Comparison of ENCODE assay signal across 23 mouse cellular contexts in the genomic region with DNA sequence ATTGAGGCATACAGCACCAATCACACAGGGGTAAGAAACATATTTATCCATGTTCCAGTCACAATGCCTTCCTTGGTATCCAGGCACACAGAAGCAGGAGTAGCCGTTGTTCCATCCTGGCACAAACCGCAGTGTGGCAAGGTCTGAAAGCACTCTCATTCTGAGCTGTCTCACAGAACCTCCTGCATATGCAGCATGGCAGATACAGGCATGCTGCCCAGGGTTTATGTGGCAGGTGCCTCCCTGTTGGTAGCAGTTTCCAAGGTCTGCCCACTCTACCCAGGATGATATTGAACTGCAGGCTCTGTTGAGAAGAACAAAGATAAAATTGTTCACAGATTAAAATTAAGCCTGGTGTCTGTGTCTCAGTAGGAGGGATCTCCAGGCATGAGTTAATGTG. TPM values are rescaled to one million over a fixed set of nuclear protein-coding genes. Genes with fewer than 3 reads are reported as not detected.
DNase-seq lines count a peak whose midpoint lies in the region; ATAC-seq lines count a peak whose summit lies in the region.
"Had no signal": no experiment of that assay in that cellular context is flagged by ENCODE, and none has a peak within 500 bp of the region (broad histone marks: within the 10 kb centered on the region; RNA-seq: fewer than 3 reads in every experiment).

No protein-coding gene starts in this region.

- peaks cover 4% of the 10 kb centered on the region; the same call in 1 of the 2 replicates for H3K4me1 ChIP-seq in forebrain, embryonic 16.5 days (replicated peaks; ENCODE audit: control insufficient read depth, insufficient read depth, low read length)
- H3K4me1 ChIP-seq in forebrain, embryonic 10.5 days, result no peaks in the 10 kb centered on the region
- H3K4me1 ChIP-seq in midbrain, embryonic 14.5 days (ENCODE audit: control insufficient read depth, insufficient read depth, low read length), result no peaks in the 10 kb centered on the region
- no peaks in the 10 kb centered on the region for H3K4me1 ChIP-seq in midbrain, embryonic 13.5 days (replicated peaks)
- H3K4me1 ChIP-seq in liver, embryonic 11.5 days (replicated peaks; ENCODE audit: control insufficient read depth, insufficient read depth, low read length), result no peaks in the 10 kb centered on the region
- H3K4me1 ChIP-seq: heart, embryonic 12.5 days; limb, embryonic 12.5 days; liver, embryonic 15.5 days; stomach, embryonic 15.5 days had no signal

- H3K36me3 ChIP-seq in forebrain, embryonic 16.5 days (ENCODE audit: control insufficient read depth, insufficient read depth), result no peaks in the 10 kb centered on the region
- no peaks in the 10 kb centered on the region for H3K36me3 ChIP-seq in forebrain, embryonic 10.5 days (replicated peaks)
- no peaks in the 10 kb centered on the region for H3K36me3 ChIP-seq in midbrain, embryonic 14.5 days (ENCODE audit: control insufficient read depth, insufficient read depth, low read length)
- no peaks in the 10 kb centered on the region for H3K36me3 ChIP-seq in midbrain, embryonic 13.5 days
- H3K36me3 ChIP-seq in liver, embryonic 11.5 days (ENCODE audit: control insufficient read depth, insufficient read depth, low read length), result no peaks in the 10 kb centered on the region
- H3K36me3 ChIP-seq: heart, embryonic 12.5 days; limb, embryonic 12.5 days; liver, embryonic 15.5 days; stomach, embryonic 15.5 days had no signal

- WGBS in forebrain, embryonic 16.5 days, result 57% methylated on average over 2 of the region's 2 CpGs
- WGBS in forebrain, embryonic 10.5 days, result 86% methylated on average over 2 of the region's 2 CpGs
- WGBS in midbrain, embryonic 14.5 days, result 93% methylated on average over 2 of the region's 2 CpGs
- WGBS in midbrain, embryonic 13.5 days, result 92% methylated on average over 2 of the region's 2 CpGs
- WGBS in liver, embryonic 11.5 days, result 87% methylated on average over 2 of the region's 2 CpGs

- H3K27me3 ChIP-seq in forebrain, embryonic 16.5 days (replicated peaks; ENCODE audit: control insufficient read depth, insufficient read depth, low read length), result no peaks in the 10 kb centered on the region
- no peaks in the 10 kb centered on the region for H3K27me3 ChIP-seq in forebrain, embryonic 10.5 days (ENCODE audit: poor library complexity, severe bottlenecking)
- H3K27me3 ChIP-seq in midbrain, embryonic 14.5 days (ENCODE audit: control insufficient read depth, insufficient read depth, low read length), result no peaks in the 10 kb centered on the region
- H3K27me3 ChIP-seq in midbrain, embryonic 13.5 days, result no peaks in the 10 kb centered on the region
- H3K27me3 ChIP-seq in liver, embryonic 11.5 days (replicated peaks; ENCODE audit: control insufficient read depth, insufficient read depth, low read length), result no peaks in the 10 kb centered on the region
- H3K27me3 ChIP-seq: heart, embryonic 12.5 days; limb, embryonic 12.5 days; liver, embryonic 15.5 days; stomach, embryonic 15.5 days had no signal

- H3K9me3 ChIP-seq in forebrain, embryonic 16.5 days (ENCODE audit: control insufficient read depth, low read length), result no peaks in the 10 kb centered on the region
- no peaks in the 10 kb centered on the region for H3K9me3 ChIP-seq in forebrain, embryonic 10.5 days
- no peaks in the 10 kb centered on the region for H3K9me3 ChIP-seq in midbrain, embryonic 14.5 days (ENCODE audit: control insufficient read depth, low read length)
- H3K9me3 ChIP-seq in midbrain, embryonic 13.5 days, result no peaks in the 10 kb centered on the region
- no peaks in the 10 kb centered on the region for H3K9me3 ChIP-seq in liver, embryonic 11.5 days (ENCODE audit: control insufficient read depth, low read length)
- H3K9me3 ChIP-seq: limb, embryonic 12.5 days; liver, embryonic 15.5 days; stomach, embryonic 15.5 days had no signal

- peak; percentile 66 for ATAC-seq in forebrain, embryonic 16.5 days
- ATAC-seq in midbrain, embryonic 14.5 days (ENCODE audit: low FRiP score, low TSS enrichment), result no peak
- ATAC-seq in midbrain, embryonic 13.5 days, result no peak
- ATAC-seq in liver, embryonic 11.5 days (replicated peaks; ENCODE audit: low FRiP score), result no peak
- ATAC-seq: intestine, postnatal 0 days had no signal

- no peak for DNase-seq in forebrain, embryonic 10.5 days (ENCODE audit: extremely low spot score, low spot score)
- peak; percentile 5 for DNase-seq in midbrain, embryonic 14.5 days
- peak; percentile 68 for DNase-seq in layer of hippocampus, adult 9-11 months
- peak; percentile 15 for DNase-seq in right cerebral cortex, postnatal 14 days
- no peak for DNase-seq in liver, embryonic 11.5 days (ENCODE audit: low spot score)
- DNase-seq in testis, postnatal 10 days (ENCODE audit: low spot score), result no peak
- DNase-seq: adrenal gland, adult 2 months; cerebellum, adult 8-10 months; gastrocnemius, postnatal 14 days; heart, postnatal 4 days; lung, postnatal 14 days; spleen, adult 18-20 months; thymus, postnatal 14 days had no signal

- H3K9ac ChIP-seq in forebrain, embryonic 16.5 days (replicated peaks; ENCODE audit: low read depth, low read length), result no peak overlapping the region
- H3K9ac ChIP-seq in midbrain, embryonic 14.5 days (replicated peaks; ENCODE audit: low read length), result no peak overlapping the region
- H3K9ac ChIP-seq in midbrain, embryonic 13.5 days (replicated peaks), result no peak overlapping the region
- H3K9ac ChIP-seq in liver, embryonic 11.5 days (ENCODE audit: low read depth, low read length), result no peak overlapping the region
- H3K9ac ChIP-seq: heart, embryonic 12.5 days; limb, embryonic 12.5 days; liver, embryonic 15.5 days; stomach, embryonic 15.5 days had no signal

- H3K4me3 ChIP-seq in forebrain, embryonic 16.5 days (replicated peaks; ENCODE audit: low read length), result no peak overlapping the region
- no peak overlapping the region for H3K4me3 ChIP-seq in forebrain, embryonic 10.5 days
- H3K4me3 ChIP-seq in midbrain, embryonic 14.5 days (replicated peaks; ENCODE audit: low read depth, low read length), result no peak overlapping the region
- H3K4me3 ChIP-seq in midbrain, embryonic 13.5 days (replicated peaks), result no peak overlapping the region
- H3K4me3 ChIP-seq in liver, embryonic 11.5 days (ENCODE audit: low read depth, low read length), result no peak overlapping the region
- H3K4me3 ChIP-seq: heart, embryonic 12.5 days; limb, embryonic 12.5 days; liver, embryonic 15.5 days; stomach, embryonic 15.5 days had no signal

- H3K4me2 ChIP-seq in forebrain, embryonic 16.5 days (ENCODE audit: low read length), result no peak overlapping the region
- H3K4me2 ChIP-seq in midbrain, embryonic 14.5 days (ENCODE audit: low read length), result no peak overlapping the region
- no peak overlapping the region for H3K4me2 ChIP-seq in midbrain, embryonic 13.5 days (replicated peaks)
- H3K4me2 ChIP-seq in liver, embryonic 11.5 days, result no peak overlapping the region
- H3K4me2 ChIP-seq: heart, embryonic 12.5 days; limb, embryonic 12.5 days; liver, embryonic 15.5 days; stomach, embryonic 15.5 days had no signal

- H3K27ac ChIP-seq in forebrain, embryonic 16.5 days (ENCODE audit: low read length), result no peak overlapping the region
- no peak overlapping the region for H3K27ac ChIP-seq in forebrain, embryonic 10.5 days
- no peak overlapping the region for H3K27ac ChIP-seq in midbrain, embryonic 14.5 days (replicated peaks; ENCODE audit: low read depth, low read length)
- H3K27ac ChIP-seq in midbrain, embryonic 13.5 days, result no peak overlapping the region
- H3K27ac ChIP-seq in liver, embryonic 11.5 days (ENCODE audit: low read depth, low read length), result no peak overlapping the region
- H3K27ac ChIP-seq: kidney, postnatal 0 days; limb, embryonic 12.5 days; liver, embryonic 15.5 days; stomach, embryonic 15.5 days had no signal

RNA-seq across cellular contexts. Expression of gene Ces2a, which starts 24.4 kb away (rescaled TPM):
- not detected in 2 replicates for polyA plus RNA-seq in forebrain, embryonic 16.5 days (2015; fragmentation: Nextera tagmentation; extraction: Ambion mirVana)
- not detected in 2 replicates for polyA plus RNA-seq in forebrain, embryonic 10.5 days (2016; fragmentation: Nextera tagmentation; extraction: Ambion mirVana)
- not detected in 2 replicates for polyA plus RNA-seq in midbrain, embryonic 14.5 days (2014; fragmentation: Nextera tagmentation; extraction: Ambion mirVana)
- not detected in 2 replicates for polyA plus RNA-seq in midbrain, embryonic 13.5 days (2015; fragmentation: Nextera tagmentation; extraction: Ambion mirVana)
- 2.0 and 2.3 TPM in 2 replicates for polyA plus RNA-seq in liver, embryonic 11.5 days (2014; fragmentation: Nextera tagmentation; extraction: Ambion mirVana)
- polyA plus RNA-seq: embryonic facial prominence, embryonic 11.5 days; heart, embryonic 12.5 days; limb, embryonic 12.5 days; neural tube, embryonic 11.5 days had no signal

Comparison
In these comparisons a context has a peak if more than half of its experiments do, and no peak if none do; other contexts are left out.
1. DNase-seq: peak in midbrain, embryonic 14.5 days (single experiment), layer of hippocampus, adult 9-11 months (single experiment) and right cerebral cortex, postnatal 14 days (single experiment); none in forebrain, embryonic 10.5 days (single experiment), liver, embryonic 11.5 days (single experiment) and testis, postnatal 10 days (single experiment).